Mouse (Mus musculus) lung, adult 18-20 months (tissue): ENCODE measurements at regions not wholly inside any gene's neighbourhood (a gene's known extent, or its start where the extent isn't known, plus 50 kb on each side); places are given as distances from the start of the nearest gene placed in this dataset.
"Not testable (repeated sequence)": the region's sequence is repeated elsewhere in the genome, so short reads cannot be mapped to it uniquely, and the experiment has no call there.

Experiments used
- DNase-seq, 2 experiments: peaks; one replicate each; pipeline ENCODE4 v3.0.0; 2022; ENCODE audit warnings: mixed read lengths in 2 of 2

GRCm38 (mm10) chr3:33440905-33441304 is 297.9 kb upstream of the Pex5l start:
- no peak for DNase-seq

- no peak for DNase-seq
Measured at GRCm38 (mm10) chr3:33440500-33440899, 297.5 kb upstream of the Pex5l start.

- DNase-seq: no peak
Measured at GRCm38 (mm10) chr3:33416922-33417321, 273.9 kb upstream of the Pex5l start.

DNA sequence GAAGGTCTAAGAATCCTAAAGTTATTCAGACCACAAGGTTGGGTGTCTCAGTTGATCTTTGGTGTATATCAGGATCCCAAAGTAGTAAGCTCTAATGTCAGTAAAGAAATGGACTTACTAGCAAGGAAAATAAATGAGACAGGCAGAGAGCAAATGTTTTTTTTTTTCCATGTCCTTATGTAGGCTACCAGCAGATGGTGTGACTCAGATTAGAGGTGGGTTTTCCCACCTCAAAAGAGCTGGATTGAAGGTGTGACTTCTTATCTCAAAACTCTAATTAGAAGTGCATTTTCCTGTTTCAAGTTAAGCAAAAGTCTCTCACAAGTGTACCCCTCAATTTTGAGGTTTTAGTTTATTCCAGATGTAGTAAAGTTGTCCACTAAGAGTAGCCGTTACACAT is 273.3 kb upstream of the Pex5l start:
- no peak for DNase-seq

GRCm38 (mm10) chr3:33401904-33402303 is 258.9 kb upstream of the Pex5l start:
- DNase-seq: no peak

DNA sequence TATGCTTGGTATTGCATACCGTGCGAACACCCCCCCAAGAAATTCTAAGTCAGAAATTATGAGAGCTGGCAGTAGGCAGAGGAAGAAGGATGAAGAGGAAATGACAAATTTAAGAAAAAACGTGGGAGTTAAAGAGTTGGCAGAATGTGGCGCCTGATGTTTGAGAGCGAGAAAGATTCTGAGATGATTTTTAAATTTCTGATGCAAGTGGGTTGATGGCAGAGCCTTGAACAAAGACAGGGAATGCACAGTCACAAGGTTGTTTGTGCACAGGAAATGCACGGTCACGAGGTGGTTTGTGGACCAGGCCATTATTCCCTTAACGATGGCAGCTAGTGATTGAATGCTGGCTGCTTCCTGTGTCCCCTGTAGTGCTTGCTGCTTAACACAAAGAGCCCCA is 256.3 kb upstream of the Pex5l start:
- no peak for DNase-seq

DNA sequence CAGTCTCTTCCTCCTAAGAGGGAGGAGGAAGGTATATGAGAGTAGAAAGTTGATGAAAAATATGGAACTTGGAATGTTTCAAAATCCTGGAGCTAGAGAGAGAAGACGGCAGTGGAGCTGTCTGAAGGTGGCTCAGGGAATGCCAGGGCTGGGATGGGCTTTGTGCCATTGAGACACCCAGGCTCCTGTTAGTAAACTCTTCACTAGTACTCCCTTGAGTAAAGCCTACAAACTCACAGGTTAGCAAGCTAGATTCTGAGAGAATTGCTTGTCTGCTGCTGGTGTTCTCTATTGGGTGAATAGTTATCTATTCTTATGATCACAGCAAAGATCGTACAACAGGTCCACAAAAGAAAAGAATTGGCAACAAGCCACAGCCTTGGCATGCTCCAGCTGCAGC is 255.3 kb upstream of the Pex5l start:
- DNase-seq: no peak

- no peak for DNase-seq
Measured at GRCm38 (mm10) chr3:33397217-33397616, 254.2 kb upstream of the Pex5l start.

DNA sequence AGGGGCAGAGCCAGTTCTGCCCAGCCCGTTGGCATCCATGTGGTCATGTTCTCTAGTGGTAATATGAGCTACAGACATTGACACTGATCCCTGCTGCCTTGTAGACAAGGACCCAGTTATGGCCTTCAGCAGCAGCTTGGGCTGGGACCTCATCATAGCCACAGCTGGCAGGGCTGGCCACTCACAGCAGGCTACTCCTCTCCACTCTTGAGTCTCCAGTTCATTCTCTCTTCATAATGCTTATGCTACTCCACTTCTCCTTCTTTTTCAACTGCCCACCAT is 249.4 kb upstream of the Pex5l start:
- no peak for DNase-seq

- DNase-seq: no peak
Measured at GRCm38 (mm10) chr3:33391765-33392540, 248.9 kb upstream of the Pex5l start.

DNA sequence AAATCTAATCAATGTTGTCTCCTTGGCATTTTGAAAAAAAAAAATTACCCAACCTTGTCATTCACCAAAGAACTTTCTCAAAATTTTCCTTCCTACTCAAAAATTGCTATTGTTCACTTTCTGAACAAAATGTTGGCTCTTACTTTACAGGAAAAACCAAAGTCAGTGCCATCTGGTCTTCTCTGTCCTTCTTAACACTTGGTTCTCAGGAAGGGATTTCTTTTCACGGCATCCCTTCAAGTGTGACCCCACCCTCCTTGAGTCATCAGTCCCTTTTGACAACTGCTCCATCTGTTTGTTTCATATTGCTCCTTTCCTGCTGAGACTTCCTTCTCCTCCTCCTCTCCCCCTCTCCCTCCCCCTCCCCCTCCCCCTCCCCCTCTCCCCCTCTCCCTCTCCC is 245.1 kb upstream of the Pex5l start:
- DNase-seq: no peak

DNA sequence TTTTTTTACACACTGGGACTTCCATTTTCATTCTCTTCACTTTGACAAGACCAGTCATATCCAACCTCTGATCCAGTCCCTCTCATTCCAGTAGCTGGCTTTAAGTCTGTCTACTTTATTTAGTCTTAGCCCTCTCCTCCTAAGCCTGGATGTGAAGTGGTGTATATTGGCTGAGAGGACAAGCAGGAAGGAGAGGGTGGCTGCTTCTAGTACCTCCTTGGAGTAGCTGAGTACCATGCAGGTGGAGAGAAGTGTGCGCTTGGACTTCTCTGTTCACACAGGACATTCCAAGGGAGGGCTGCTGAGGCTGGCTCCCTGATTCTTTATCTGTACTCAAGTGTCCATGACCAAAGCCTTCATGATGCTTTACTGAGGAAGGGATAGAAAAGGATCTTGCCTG is 240.6 kb upstream of the Pex5l start:
- DNase-seq: no peak

- no peak for DNase-seq
Measured at GRCm38 (mm10) chr3:33379604-33380003, 236.6 kb upstream of the Pex5l start.

DNA sequence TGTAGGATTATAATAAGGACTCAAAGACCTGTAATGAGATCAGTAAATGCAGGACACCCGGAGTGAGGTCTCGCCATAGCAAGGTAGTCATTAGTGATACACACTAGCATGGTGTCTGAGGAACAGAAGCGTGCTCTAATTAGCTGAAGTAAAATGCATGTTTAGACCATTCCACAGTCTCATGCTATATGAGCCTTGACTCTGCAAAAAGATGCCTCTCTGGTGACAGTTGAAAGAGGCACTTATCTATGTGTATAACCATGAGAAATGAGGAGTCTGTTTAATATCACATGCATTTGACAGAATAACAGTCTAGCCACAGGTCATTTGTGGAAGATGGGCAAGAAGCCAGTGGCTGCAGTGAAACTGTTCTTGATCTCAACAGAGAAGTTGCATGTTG is 232.1 kb upstream of the Pex5l start:
- no peak for DNase-seq

DNA sequence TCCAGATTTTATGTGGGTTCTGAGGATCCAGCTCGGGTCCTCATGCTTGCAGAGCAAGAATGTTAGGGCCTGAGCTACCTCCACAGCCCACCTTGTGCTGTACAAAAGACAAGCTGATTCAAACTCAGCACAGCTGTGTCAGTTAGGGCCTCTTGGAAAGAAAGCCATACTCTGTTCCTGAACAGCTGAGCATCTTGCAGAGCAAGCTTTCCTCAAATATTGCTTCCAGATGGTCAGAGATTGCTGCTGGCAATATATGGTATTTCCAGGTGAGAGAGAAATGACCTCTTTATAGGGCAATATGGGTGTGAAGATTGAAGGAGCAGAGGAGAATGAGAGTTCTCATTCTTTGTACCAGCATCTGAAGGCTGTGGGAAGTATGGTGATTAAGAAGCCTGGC is 229.8 kb upstream of the Pex5l start:
- DNase-seq: no peak

DNA sequence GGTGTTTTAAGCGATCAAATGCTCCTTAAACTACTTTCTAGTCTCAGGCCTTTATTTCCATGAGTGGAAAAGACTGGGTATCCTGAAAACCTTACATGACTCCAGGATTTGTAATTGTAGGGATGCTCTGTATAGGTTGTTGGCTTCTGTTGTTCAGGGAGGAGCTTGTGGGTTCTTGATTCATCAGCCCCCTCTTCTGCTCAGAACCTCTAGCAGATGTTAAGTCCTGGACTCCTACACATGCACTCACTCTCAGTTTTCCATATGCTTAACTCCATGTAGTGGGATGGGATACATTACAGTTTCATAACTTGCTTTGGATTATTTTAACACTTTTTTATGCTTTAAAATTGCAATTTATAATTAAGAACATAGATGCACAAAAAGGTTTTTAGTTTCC is 220.5 kb upstream of the Pex5l start:
- DNase-seq: no peak

- no peak for DNase-seq
Measured at GRCm38 (mm10) chr3:33360030-33360429, 217.0 kb upstream of the Pex5l start.

- DNase-seq: no peak
Measured at GRCm38 (mm10) chr3:33353860-33354259, 210.8 kb upstream of the Pex5l start.

- no peak for DNase-seq
Measured at GRCm38 (mm10) chr3:33350986-33351385, 207.9 kb upstream of the Pex5l start.

GRCm38 (mm10) chr3:33334056-33334455 is 191.0 kb upstream of the Pex5l start:
- no peak for DNase-seq

DNA sequence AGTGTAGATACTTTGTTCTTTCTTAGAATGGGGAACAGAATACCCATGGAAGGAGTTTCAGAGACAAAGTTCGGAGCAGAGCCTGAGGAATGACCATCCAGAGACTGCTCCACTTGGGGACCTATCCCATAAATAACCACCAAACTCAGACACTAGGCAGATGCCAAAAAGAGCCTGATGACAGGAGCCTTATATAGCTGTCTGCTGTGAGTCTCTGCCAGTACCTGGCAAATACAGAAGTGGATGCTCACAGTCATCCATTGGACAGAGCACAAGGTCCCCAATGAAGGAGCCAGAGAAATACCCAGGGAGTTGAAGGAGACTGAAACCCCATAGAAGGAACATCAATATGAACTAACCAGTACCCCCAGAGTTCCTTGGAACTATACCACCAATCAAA is 174.6 kb upstream of the Pex5l start:
- DNase-seq: not testable (repeated sequence)

DNA sequence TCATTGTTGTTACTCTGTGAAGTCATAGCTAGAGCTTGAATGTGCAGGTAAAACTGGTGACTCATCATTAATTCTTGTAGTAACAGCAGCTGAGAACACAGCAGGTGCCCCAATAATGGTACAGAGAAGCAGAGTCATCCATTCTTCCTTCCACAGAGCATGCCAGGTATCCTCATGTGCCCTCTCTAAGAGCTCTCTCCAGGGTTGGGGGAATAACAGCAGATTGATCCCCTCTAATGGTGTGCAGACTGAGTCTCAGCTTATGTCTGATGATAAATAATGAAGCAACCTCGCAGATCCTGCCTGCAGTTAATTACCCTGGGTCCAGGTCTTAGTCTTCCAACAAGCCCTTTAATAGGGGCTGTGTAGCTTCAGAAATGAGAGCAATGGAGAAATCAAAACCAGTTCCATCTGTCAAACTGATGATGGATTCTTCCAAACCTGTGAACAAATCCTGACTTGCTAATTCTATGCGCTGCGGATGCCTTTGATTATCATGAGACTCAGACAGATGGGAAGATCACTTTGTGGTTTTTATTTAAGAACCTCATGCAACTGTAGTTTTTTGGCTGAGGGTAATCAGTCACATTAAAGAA is 169.3 kb upstream of the Pex5l start:
- no peak for DNase-seq

DNA sequence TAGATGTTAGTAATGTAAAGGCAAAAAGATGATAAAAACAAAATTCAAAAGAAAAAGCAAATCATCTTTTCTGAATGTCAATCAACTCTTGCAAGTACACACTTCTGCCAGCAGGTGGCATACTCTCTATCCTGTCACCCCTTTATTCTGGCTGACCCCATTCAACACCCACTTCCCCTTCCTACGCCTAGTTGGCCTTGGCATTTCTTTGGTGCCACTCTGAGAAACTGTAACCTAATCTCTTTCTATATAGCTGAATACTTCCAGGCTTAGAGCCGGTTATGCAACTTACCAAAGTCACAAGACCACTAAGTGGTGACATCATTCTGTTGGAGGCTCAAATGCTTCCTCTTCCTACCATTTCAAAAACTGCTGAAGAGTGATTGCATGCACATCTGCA is 165.2 kb upstream of the Pex5l start:
- DNase-seq: peak in 1 of 2 experiments; percentile 7

DNA sequence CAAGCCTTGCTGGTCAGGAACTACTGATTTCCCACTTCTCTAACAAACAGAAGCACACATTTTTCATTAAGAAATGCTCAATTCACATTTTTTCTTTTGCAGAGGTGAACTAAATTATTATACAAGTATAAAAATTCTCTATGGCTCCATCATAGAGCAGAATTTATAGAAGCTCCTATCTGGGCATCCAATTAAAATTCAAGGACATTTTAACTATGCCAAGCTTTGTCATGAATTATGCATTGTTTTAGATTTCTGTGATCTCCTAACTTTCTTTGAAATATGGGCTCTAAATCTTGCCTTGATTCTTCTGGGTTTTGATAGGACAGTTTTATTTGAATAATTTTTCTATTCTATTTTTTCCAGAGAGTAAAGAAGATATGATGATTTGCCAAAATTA is 163.1 kb upstream of the Pex5l start:
- DNase-seq: no peak

GRCm38 (mm10) chr3:33305756-33306155 is 162.7 kb upstream of the Pex5l start:
- DNase-seq: no peak
